Mouse (Mus musculus): ENCODE measurements around the gene Pkd1l3. TPM values are rescaled to one million over a fixed set of nuclear protein-coding genes. Genes with fewer than 3 reads are reported as not detected.

The Pkd1l3 gene
- polyA plus RNA-seq, 1 experiment from 2014 or later = 0.20 TPM

Other genes starting within 250 kb of the Pkd1l3 start
- gene Pmfbp1, start 120.5 kb upstream of the Pkd1l3 start, polyA plus RNA-seq (2014; fragmentation: Nextera tagmentation; extraction: Ambion mirVana) = 3.1 TPM in 2 replicates
- 18.7 and 22.0 TPM in 2 replicates for gene Dhx38, start 48.7 kb upstream of the Pkd1l3 start, polyA plus RNA-seq (2014; fragmentation: Nextera tagmentation; extraction: Ambion mirVana)
- 28.2 and 31.4 TPM in 2 replicates for gene Txnl4b, start 48.6 kb upstream of the Pkd1l3 start, polyA plus RNA-seq (2014; fragmentation: Nextera tagmentation; extraction: Ambion mirVana)
- 0.33 and 0.34 TPM in 2 replicates for gene Hp, start 35.3 kb upstream of the Pkd1l3 start, polyA plus RNA-seq (2014; fragmentation: Nextera tagmentation; extraction: Ambion mirVana)
- 38.5 and 44.9 TPM in 2 replicates for gene Dhodh, start 5.8 kb upstream of the Pkd1l3 start, polyA plus RNA-seq (2014; fragmentation: Nextera tagmentation; extraction: Ambion mirVana)
- gene Ist1, start 78.7 kb downstream of the Pkd1l3 start, polyA plus RNA-seq (2014; fragmentation: Nextera tagmentation; extraction: Ambion mirVana) = 182 and 187 TPM in 2 replicates
- 50.9 and 52.4 TPM in 2 replicates for gene Zfp821, start 91.0 kb downstream of the Pkd1l3 start, polyA plus RNA-seq (2014; fragmentation: Nextera tagmentation; extraction: Ambion mirVana)
- 4.9 and 5.4 TPM in 2 replicates for gene Atxn1l, start 123.2 kb downstream of the Pkd1l3 start, polyA plus RNA-seq (2014; fragmentation: Nextera tagmentation; extraction: Ambion mirVana)
- 41.6 and 47.3 TPM in 2 replicates for gene Ap1g1, start 164.0 kb downstream of the Pkd1l3 start, polyA plus RNA-seq (2014; fragmentation: Nextera tagmentation; extraction: Ambion mirVana)

Data from midbrain, embryonic 11.5 days (tissue).